Mouse (Mus musculus) kidney, adult 11 months (tissue): ENCODE measurements around the gene Tex50.
"Not testable (repeated sequence)": the region's sequence is repeated elsewhere in the genome, so short reads cannot be mapped to it uniquely, and the experiment has no call there.

Source experiments
- DNase-seq: peaks from one replicate; pipeline ENCODE4 v3.0.0; 2022

The Tex50 gene

GRCm38 (mm10) chr1:161159214-161159613, at the start of gene Tex50:
TSS of gene Tex50 (minus strand) at chr1:161159314.
- DNase-seq = no peak

- DNase-seq = no peak
These were observed 40.7 kb upstream of the Tex50 start for GRCm38 (mm10) chr1:161199856-161200255.

DNA sequence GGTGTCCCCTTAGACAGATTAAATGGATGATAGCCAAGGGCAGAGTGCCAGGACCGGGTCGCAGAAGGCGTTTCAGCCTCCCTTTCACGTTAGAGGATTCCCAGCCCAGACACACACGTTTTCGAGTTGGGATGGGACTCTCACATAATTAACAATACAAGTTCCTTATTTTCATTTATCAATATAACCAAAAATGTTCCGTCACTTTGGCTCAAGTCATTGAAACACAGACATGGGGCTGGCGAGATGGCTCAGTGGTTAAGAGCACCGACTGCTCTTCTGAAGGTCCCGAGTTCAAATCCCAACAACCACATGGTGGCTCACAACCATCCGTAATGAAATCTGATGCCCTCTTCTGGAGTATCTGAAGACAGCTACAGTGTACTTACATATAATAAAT, 37.2 kb upstream of the Tex50 start:
- DNase-seq = not testable (repeated sequence)

- peak; percentile 81 for DNase-seq
These were observed 36.6 kb upstream of the Tex50 start for GRCm38 (mm10) chr1:161195541-161196351.

DNA sequence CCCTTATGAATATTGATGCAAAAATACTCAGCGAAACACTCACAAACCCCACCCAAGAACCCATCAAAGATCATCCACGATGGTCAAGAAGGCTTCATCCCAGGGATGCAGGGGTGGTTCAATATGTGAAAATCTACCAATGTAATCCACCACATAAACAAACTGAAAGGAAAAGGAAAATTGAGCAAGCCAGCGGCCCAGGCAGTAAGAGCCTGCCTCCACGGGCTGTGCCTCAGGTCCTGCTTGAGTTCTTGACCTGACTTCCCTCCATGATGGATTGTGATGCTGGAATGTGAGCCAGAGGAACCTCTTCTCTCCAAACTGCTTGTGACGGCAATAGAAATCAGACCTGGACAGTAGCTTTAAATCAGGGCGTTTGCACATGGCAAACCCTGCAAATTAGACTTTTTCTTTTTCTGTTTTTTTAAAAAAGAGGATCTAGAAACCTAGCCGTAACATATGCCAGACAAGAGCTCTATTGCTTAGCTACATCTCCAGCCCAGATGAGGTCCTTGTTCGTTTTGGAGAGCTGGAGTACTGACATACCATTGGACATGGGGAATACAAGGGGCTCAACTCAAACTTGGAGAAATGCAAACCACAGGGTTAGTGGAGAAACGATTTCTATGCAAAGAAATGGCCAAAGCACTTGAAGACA, 31.3 kb upstream of the Tex50 start:
- no peak for DNase-seq

- no peak for DNase-seq
These were observed 26.3 kb upstream of the Tex50 start for GRCm38 (mm10) chr1:161185431-161185830.

DNA sequence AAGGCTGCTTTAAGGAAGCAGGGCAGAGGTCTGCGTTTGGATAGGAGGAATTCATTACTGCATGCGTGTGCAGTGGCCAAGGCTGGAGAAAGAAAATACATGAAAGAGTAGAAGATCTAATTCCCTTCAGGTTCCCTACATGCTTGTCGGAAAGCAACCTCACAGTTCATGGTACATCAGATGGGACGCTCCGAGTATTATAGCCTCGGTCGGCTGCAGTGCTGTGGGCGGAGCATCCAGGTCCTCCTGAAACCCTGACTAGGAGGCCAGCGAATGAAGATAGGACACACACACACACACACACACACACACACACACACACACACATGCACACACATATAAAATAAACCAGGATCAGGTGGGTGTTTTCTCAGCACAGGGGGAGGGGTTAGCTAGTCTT, 24.6 kb upstream of the Tex50 start:
- no peak for DNase-seq

GRCm38 (mm10) chr1:161182386-161182785, 23.3 kb upstream of the Tex50 start:
- DNase-seq = no peak

GRCm38 (mm10) chr1:161180674-161181073, 21.6 kb upstream of the Tex50 start:
- DNase-seq = peak; percentile 26

DNA sequence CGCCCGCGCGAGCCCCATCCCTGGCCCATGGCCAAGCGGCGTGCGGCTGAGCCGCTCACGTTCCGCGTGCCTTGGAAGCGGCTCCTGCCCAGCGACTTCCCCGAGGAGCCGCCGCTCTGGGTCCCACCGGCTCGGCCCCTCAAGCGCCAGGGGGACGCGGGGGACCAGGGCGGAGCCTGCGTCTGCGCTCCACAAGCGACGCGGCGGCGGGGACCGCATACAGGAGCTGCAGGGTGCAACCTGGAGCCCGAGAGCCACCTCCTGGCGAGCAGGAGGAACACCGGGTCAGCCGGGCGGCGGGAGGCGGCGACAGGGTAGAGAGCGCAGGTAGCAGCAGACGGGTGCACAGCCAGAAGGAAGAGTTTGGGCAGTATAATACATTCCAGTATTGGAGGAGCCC, 11.5 kb upstream of the Tex50 start:
- DNase-seq = peak; percentile 70

- DNase-seq = no peak
These were observed 1.2 kb upstream of the Tex50 start for GRCm38 (mm10) chr1:161160266-161160665.

GRCm38 (mm10) chr1:161156546-161156945, 2.6 kb downstream of the Tex50 start:
- no peak for DNase-seq

DNA sequence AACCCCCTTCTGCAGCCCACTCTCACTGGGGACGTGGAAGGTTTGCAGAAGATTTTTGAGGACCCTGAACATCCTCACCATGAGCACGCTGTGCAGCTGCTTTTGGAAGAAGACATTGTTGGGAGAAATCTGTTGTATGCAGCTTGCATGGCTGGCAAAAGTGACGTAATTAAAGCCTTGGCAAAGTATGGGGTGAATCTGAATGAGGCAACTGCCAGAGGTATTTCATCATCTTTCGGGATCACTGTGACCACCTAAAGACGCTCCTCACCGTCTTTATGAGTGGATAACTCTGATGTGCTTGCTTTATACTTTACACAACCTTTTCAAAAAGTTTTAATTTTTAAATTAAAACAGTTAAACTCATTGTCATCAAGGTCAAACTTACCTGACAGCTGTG, 8.0 kb downstream of the Tex50 start:
- DNase-seq = no peak

DNA sequence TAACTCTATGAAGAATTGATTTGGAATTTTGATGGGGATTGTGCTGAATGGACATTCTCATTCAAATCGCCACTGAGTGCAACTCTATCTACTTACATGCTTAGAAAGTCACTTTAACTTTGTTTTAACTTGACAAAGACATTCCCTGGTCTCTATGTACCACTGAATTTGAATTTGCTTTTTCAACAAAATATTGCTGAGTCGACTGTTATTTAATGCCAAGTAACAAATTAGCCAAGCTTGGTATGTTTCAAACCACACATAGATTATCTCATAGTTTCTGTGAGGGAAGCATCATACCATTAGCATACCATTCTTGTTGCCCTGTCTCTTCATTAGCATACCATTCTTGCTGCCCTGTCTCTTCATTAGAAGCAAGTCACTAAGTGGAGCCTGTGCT, 11.2 kb downstream of the Tex50 start:
- DNase-seq = no peak

- not testable (repeated sequence) for DNase-seq
These were observed 13.5 kb downstream of the Tex50 start for GRCm38 (mm10) chr1:161145611-161146010.

DNA sequence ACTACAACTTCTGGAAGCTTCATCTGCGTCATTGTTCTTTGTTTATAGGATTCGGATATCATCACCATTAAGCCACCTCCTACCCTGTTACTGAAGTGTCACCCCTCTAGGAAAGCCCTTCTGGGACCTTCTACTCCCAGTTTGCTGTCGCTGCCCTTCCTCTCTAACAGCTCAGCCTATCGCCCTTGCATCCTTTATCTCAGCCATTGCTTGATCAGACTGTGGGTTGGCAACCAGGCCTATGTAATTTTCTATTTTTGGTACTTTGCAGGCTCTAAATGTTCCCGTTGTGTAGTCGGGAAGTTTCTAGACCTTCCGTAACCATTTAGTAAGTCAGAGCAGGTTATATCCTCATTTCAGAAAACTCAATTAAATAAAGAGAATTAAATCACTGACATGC, 15.9 kb downstream of the Tex50 start:
- DNase-seq = no peak

DNA sequence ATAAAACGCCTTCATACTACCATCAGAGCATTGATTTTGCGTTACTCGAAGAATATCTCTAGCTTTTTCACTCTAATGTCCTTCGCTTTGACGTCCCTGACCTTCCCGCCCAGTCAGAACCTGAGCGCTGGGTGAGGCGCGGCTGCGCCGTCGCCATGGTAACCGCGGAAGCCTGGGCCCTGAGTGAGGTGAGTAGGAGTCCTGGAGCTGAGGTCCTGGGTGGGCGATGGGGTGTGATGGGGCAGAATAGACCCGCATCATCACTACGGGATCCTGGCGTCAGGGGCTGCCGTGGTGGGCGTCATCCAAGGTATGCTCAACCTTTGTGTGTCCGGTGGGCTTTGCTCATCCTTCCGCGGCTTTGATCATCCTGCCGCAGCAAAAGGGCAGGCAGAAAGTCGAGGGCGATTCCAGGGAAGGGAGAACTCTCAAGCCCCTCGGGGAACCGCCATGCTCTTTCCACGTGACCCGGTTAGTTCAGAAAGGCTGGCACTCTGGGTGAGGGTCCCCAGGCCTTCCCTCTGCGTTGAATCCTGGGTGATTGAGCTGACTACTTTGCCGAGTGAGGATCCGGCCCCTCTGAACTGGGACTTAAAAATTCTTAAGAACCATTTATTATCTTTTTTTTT, 16.5 kb downstream of the Tex50 start, which contains the start of gene Ankrd45:
Gene Ankrd45, plus strand, starts transcription at position 161 of the 629 bp plus-strand sequence.
- DNase-seq = peak; percentile 59

DNA sequence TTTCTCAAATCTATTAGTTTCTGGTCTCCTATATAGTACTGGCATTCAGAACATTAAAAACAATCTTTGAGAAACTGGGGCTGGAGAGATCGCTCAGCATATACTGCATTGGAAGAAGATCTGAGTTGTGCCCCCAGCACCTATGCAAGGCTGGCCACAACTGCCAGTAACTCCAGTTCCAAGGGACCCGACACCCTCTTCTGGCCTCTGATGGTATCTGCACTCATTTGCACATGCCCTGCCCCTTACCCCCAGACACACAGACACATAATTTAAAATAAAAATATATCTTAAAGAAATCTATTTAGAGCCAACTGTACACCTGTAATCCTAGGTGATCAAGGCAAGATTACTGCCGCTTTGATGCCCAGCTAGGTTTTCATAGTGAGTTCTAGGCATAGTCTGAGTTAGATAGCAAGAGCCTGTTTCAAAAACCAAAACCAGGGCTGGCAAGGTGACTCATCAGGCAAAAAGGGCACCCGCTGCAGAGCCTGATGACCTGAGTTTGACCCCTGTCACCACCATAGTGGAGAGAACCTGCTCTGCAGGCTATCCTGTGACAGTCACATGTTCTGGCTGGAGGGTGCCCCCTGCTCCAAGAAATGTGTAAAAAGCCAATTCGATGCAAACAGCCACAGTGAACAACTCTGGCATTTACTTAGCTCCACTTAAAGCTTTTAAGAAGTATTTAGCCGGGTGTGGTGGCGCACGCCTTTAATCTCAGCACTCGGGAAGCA, 18.9 kb downstream of the Tex50 start:
- DNase-seq = no peak

- no peak for DNase-seq
These were observed 19.6 kb downstream of the Tex50 start for GRCm38 (mm10) chr1:161139496-161139895.

DNA sequence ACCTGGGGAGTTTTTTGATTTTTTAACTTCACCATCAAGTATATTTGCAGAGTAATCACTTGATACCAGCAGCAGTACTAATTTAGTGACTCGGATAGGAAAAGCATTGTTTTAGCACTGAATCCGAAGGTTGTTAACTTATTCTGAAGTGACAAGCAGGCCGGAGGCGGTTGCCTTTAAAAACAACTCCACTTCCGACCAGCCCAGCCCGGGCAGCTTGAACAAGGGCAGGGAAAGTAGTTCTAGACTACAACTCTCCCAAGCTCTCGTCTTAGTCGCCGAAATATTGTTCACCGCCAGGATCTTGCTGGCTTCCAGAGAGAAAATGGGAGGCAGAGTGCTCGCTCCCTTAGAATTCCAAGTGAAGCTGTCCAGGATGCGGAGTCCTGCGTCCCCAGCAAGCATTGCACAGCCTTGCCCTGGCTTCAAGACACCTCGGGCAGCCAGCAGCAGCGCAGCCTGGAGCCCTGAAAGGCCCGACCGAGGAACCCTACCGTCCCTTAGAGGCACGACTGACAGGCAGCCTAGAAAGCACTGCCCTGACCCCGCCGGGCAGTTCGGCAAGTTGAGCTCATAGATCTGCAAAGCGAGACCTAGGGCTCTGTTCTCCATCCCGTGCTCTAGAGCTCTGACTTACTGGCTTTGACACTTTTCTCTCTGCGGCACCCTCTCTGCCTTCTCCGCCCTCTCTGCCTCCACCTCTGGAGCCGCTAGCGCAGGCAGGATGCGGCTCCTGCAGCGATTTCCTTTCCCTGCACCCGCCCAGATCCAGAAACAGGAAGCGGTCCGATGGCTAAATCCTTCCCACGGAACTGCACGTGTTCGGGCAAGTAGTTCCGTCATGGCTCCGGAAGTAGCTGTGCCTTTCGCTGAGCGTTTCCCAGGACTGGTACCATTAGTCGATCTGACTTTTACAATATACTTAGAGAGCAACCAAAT, 28.1 kb downstream of the Tex50 start, which contains the start of gene Klhl20:
Gene Klhl20, minus strand, starts transcription at position 786 of the 939 bp plus-strand sequence.
- DNase-seq = peak; percentile 90

- peak; percentile 84 for DNase-seq
These were observed 32.7 kb downstream of the Tex50 start for GRCm38 (mm10) chr1:161126461-161126860.
